Mouse (Mus musculus) kidney, postnatal 36 days (tissue): ENCODE results near the gene Kcnab3.
A peak's percentile ranks its signal among the peaks of the same experiment; 100 is the strongest.

Experiments
- DNase-seq, 2 experiments: peaks; one replicate each; pipeline ENCODE4 v3.0.0; 2021 to 2022; ENCODE audit warnings: mixed read lengths in 2 of 2

The Kcnab3 gene

GRCm38 (mm10) chr11:69371601-69372000 lies 45.5 kb downstream of the Kcnab3 start:
- DNase-seq = no peak

- peak; percentile 44 to 50 for DNase-seq
Measured at GRCm38 (mm10) chr11:69372056-69372779, 46.2 kb downstream of the Kcnab3 start.

- peak in 1 of 2 experiments; percentile 43 for DNase-seq
Measured at GRCm38 (mm10) chr11:69372780-69373170, 46.7 kb downstream of the Kcnab3 start.

GRCm38 (mm10) chr11:69373223-69373965 lies 47.3 kb downstream of the Kcnab3 start:
- DNase-seq = no peak

GRCm38 (mm10) chr11:69375646-69376045 lies 49.6 kb downstream of the Kcnab3 start:
- no peak for DNase-seq

- DNase-seq = peak; percentile 74 to 88
Measured at GRCm38 (mm10) chr11:69377766-69378165, 51.7 kb downstream of the Kcnab3 start.

- peak in 1 of 2 experiments; percentile 14 for DNase-seq
Measured at GRCm38 (mm10) chr11:69379600-69379999, 53.5 kb downstream of the Kcnab3 start.

- peak; percentile 57 to 75 for DNase-seq
Measured at GRCm38 (mm10) chr11:69381356-69381755, 55.3 kb downstream of the Kcnab3 start.
